Mouse (Mus musculus): ENCODE results near the gene Arhgap5. TPM values are rescaled to one million over a fixed set of nuclear protein-coding genes. Genes with fewer than 3 reads are reported as not detected.

Arhgap5 gene
- total RNA-seq, 2 experiments from 2014 or later: 77.9 to 83.9 TPM

GRCm38 (mm10) chr12:52615703-52616102, 111.9 kb downstream of the Arhgap5 start:
- intact Hi-C loops (cut with DNase I): no loop called here
- DNase-seq (ENCODE audit: low spot score): no peak

GRCm38 (mm10) chr12:52618418-52619040, 114.8 kb downstream of the Arhgap5 start:
- intact Hi-C loops (cut with DNase I): no loop called here
- DNase-seq (ENCODE audit: low spot score): no peak

GRCm38 (mm10) chr12:52619644-52620043, 115.9 kb downstream of the Arhgap5 start:
- intact Hi-C loops (cut with DNase I): no loop called here

More at GRCm38 (mm10) chr12:52619644-52620043, 115.9 kb downstream of the Arhgap5 start:
- DNase-seq (ENCODE audit: low spot score): no peak

Other genes with a start within 250 kb of the Arhgap5 start
- 100 to 1,000 TPM in 1 of 2 experiments, 10 to 100 TPM in 1; 93.5 to 103 TPM for gene Akap6, start 195.4 kb downstream of the Arhgap5 start, total RNA-seq (2021)

Measured in heart, postnatal 25 days (tissue).